Mouse (Mus musculus): ENCODE measurements around the gene Vmn1r89. TPM values are rescaled to one million over a fixed set of nuclear protein-coding genes. Genes with fewer than 3 reads are reported as not detected.

The Vmn1r89 gene
- not detected in 2 replicates for polyA plus RNA-seq (2012; rRNA removed)

DNA sequence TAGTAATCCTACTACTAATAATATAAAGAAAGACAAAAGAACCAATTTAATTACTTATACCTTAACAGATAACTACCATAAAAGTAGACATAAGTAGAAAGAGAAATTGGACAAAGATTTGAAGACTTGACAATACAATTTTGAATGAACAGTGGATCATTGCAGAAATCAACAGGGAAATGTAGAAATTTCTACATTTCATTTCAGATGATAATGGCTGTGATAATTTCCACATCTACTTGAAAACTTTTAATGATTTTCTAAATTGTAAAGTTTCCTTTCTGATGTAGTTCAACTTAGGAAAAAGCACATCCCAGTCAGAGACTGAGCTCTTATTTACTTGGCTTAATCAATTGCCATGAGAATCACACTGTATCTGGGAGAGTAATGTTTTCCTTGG is at the start of gene Vmn1r89:
Gene Vmn1r89 (plus strand): TSS at position 301 of the 400 bp plus-strand sequence.

Other genes with a start within 250 kb of the Vmn1r89 start
- gene Zfp324, start 247.2 kb upstream of the Vmn1r89 start, polyA plus RNA-seq (2012; rRNA removed) = 1.6 and 1.7 TPM in 2 replicates
- 2.1 and 2.4 TPM in 2 replicates for gene Zfp446, start 235.2 kb upstream of the Vmn1r89 start, polyA plus RNA-seq (2012; rRNA removed)
- gene Slc27a5, start 214.8 kb upstream of the Vmn1r89 start, polyA plus RNA-seq (2012; rRNA removed) = 4.0 and 4.9 TPM in 2 replicates
- gene Trim28, start 213.9 kb upstream of the Vmn1r89 start, polyA plus RNA-seq (2012; rRNA removed) = 116 and 134 TPM in 2 replicates
- gene Zbtb45, start 203.0 kb upstream of the Vmn1r89 start, polyA plus RNA-seq (2012; rRNA removed) = 7.9 and 10.2 TPM in 2 replicates
- 106 and 108 TPM in 2 replicates for gene Chmp2a, start 178.2 kb upstream of the Vmn1r89 start, polyA plus RNA-seq (2012; rRNA removed)
- gene Ube2m, start 174.7 kb upstream of the Vmn1r89 start, polyA plus RNA-seq (2012; rRNA removed) = 95.1 and 109 TPM in 2 replicates
- 0.50 and 0.62 TPM in 2 replicates for gene Mzf1, start 158.3 kb upstream of the Vmn1r89 start, polyA plus RNA-seq (2012; rRNA removed)
- gene Vmn1r85, start 117.8 kb upstream of the Vmn1r89 start, polyA plus RNA-seq (2012; rRNA removed) = not detected in 2 replicates
- gene Vmn1r86, start 93.1 kb upstream of the Vmn1r89 start, polyA plus RNA-seq (2012; rRNA removed) = not detected in 2 replicates
- gene Vmn1r87, start 72.9 kb upstream of the Vmn1r89 start, polyA plus RNA-seq (2012; rRNA removed) = not detected in 2 replicates
- gene Vmn1r88, start 53.5 kb upstream of the Vmn1r89 start, polyA plus RNA-seq (2012; rRNA removed) = under 0.01 TPM in 1 of 2 replicates, not detected in the other
- 69.0 and 75.7 TPM in 2 replicates for gene Lig1, start 64.3 kb downstream of the Vmn1r89 start, polyA plus RNA-seq (2012; rRNA removed)
- 1.7 and 1.8 TPM in 2 replicates for gene Zswim9, start 65.7 kb downstream of the Vmn1r89 start, polyA plus RNA-seq (2012; rRNA removed)
- gene Pla2g4c, start 111.6 kb downstream of the Vmn1r89 start, polyA plus RNA-seq (2012; rRNA removed) = 1.4 and 2.6 TPM in 2 replicates
- gene Cabp5, start 185.1 kb downstream of the Vmn1r89 start, polyA plus RNA-seq (2012; rRNA removed) = 0.02 and 0.03 TPM in 2 replicates
- not detected in 2 replicates for gene Bsph1, start 237.8 kb downstream of the Vmn1r89 start, polyA plus RNA-seq (2012; rRNA removed)